Mouse (Mus musculus): ENCODE results near the gene Otub2. TPM values are rescaled to one million over a fixed set of nuclear protein-coding genes. Genes with fewer than 3 reads are reported as not detected.

Gene Otub2
- total RNA-seq, 2 experiments from 2014 or later, result 3.0 to 11.9 TPM

GRCm38 (mm10) chr12:103368326-103368669 is 20.2 kb upstream of the Otub2 start:
- no peak; the same call in 1 of the 2 replicates for ATAC-seq (replicated peaks; ENCODE audit: low FRiP score, low TSS enrichment, poor library complexity, severe bottlenecking)

GRCm38 (mm10) chr12:103368777-103369176 is 19.7 kb upstream of the Otub2 start:
- ATAC-seq (replicated peaks; ENCODE audit: low FRiP score, low TSS enrichment, poor library complexity, severe bottlenecking), result no peak

GRCm38 (mm10) chr12:103370861-103371260 is 17.6 kb upstream of the Otub2 start:
- no peak for ATAC-seq (replicated peaks; ENCODE audit: low FRiP score, low TSS enrichment, poor library complexity, severe bottlenecking)

- ATAC-seq (replicated peaks; ENCODE audit: low FRiP score, low TSS enrichment, poor library complexity, severe bottlenecking), result 0 out of 2 replicates have a peak, but pooled peaks have one; percentile 25
These were observed 16.8 kb upstream of the Otub2 start for GRCm38 (mm10) chr12:103371711-103372110.

- peak; percentile 77 for ATAC-seq (replicated peaks; ENCODE audit: low FRiP score, low TSS enrichment, poor library complexity, severe bottlenecking)
These were observed 14.8 kb upstream of the Otub2 start for GRCm38 (mm10) chr12:103373530-103374236.

- ATAC-seq (replicated peaks; ENCODE audit: low FRiP score, low TSS enrichment, poor library complexity, severe bottlenecking), result no peak
These were observed 12.4 kb upstream of the Otub2 start for GRCm38 (mm10) chr12:103376124-103376523.

- no peak for ATAC-seq (replicated peaks; ENCODE audit: low FRiP score, low TSS enrichment, poor library complexity, severe bottlenecking)
These were observed 11.7 kb upstream of the Otub2 start for GRCm38 (mm10) chr12:103376774-103377173.

GRCm38 (mm10) chr12:103380226-103380625 is 8.3 kb upstream of the Otub2 start:
- no peak for ATAC-seq (replicated peaks; ENCODE audit: low FRiP score, low TSS enrichment, poor library complexity, severe bottlenecking)

GRCm38 (mm10) chr12:103389348-103389727 is 856 bp downstream of the Otub2 start:
- ATAC-seq (replicated peaks; ENCODE audit: low FRiP score, low TSS enrichment, poor library complexity, severe bottlenecking), result no peak

- no peak for ATAC-seq (replicated peaks; ENCODE audit: low FRiP score, low TSS enrichment, poor library complexity, severe bottlenecking)
These were observed 1.5 kb downstream of the Otub2 start for GRCm38 (mm10) chr12:103389982-103390381.

GRCm38 (mm10) chr12:103391098-103391497 is 2.6 kb downstream of the Otub2 start:
- ATAC-seq (replicated peaks; ENCODE audit: low FRiP score, low TSS enrichment, poor library complexity, severe bottlenecking), result no peak

GRCm38 (mm10) chr12:103393528-103393927 is 5.0 kb downstream of the Otub2 start:
- ATAC-seq (replicated peaks; ENCODE audit: low FRiP score, low TSS enrichment, poor library complexity, severe bottlenecking), result peak; percentile 87

GRCm38 (mm10) chr12:103395486-103396275 is 7.2 kb downstream of the Otub2 start:
- no peak for ATAC-seq (replicated peaks; ENCODE audit: low FRiP score, low TSS enrichment, poor library complexity, severe bottlenecking)

GRCm38 (mm10) chr12:103396751-103397150 is 8.3 kb downstream of the Otub2 start:
- ATAC-seq (replicated peaks; ENCODE audit: low FRiP score, low TSS enrichment, poor library complexity, severe bottlenecking), result no peak

- ATAC-seq (replicated peaks; ENCODE audit: low FRiP score, low TSS enrichment, poor library complexity, severe bottlenecking), result no peak
These were observed 15.6 kb downstream of the Otub2 start for GRCm38 (mm10) chr12:103404131-103404530.

GRCm38 (mm10) chr12:103407720-103408119 is 19.2 kb downstream of the Otub2 start, which contains the start of gene 9330161L09Rik:
Gene 9330161L09Rik (minus strand): TSS chr12:103407820.
- no peak for ATAC-seq (replicated peaks; ENCODE audit: low FRiP score, low TSS enrichment, poor library complexity, severe bottlenecking)

GRCm38 (mm10) chr12:103408144-103408543 is 19.7 kb downstream of the Otub2 start:
- no peak for ATAC-seq (replicated peaks; ENCODE audit: low FRiP score, low TSS enrichment, poor library complexity, severe bottlenecking)

GRCm38 (mm10) chr12:103425016-103425728 is 36.7 kb downstream of the Otub2 start:
- ATAC-seq (replicated peaks; ENCODE audit: low FRiP score, low TSS enrichment, poor library complexity, severe bottlenecking), result peak; percentile 4

- ATAC-seq (replicated peaks; ENCODE audit: low FRiP score, low TSS enrichment, poor library complexity, severe bottlenecking), result peak; percentile 96
These were observed 37.4 kb downstream of the Otub2 start, which contains the start of gene Ddx24 for GRCm38 (mm10) chr12:103425729-103426470. Gene Ddx24 (minus strand): TSS chr12:103425830.

Data from megakaryocyte-erythroid progenitor cell, adult 5-6 weeks (primary cell).